Comparison of ENCODE assay signal across 10 mouse cellular contexts in genomic region chr11:70594253-70594989, GRCm38 (mm10). TPM values are rescaled to one million over a fixed set of nuclear protein-coding genes. Genes with fewer than 3 reads are reported as not detected.
DNase-seq lines count a peak whose midpoint lies in the region; ATAC-seq lines count a peak whose summit lies in the region.
"Had no signal": no experiment of that assay in that cellular context is flagged by ENCODE, and none has a peak within 500 bp of the region (broad histone marks: within the 10 kb centered on the region; RNA-seq: fewer than 3 reads in every experiment).

No protein-coding gene starts in this region.

- H3K4me3 ChIP-seq in limb, embryonic 13.5 days = no peak overlapping the region
- no peak overlapping the region for H3K4me3 ChIP-seq in limb, embryonic 10.5 days
- no peak overlapping the region for H3K4me3 ChIP-seq in brown adipose tissue, adult 24 weeks (ENCODE audit: insufficient read depth, low read depth, low read length)
- no peak overlapping the region for H3K4me3 ChIP-seq in hindbrain, embryonic 10.5 days

- DNase-seq in limb, embryonic 10.5 days (ENCODE audit: low spot score) = no peak
- peak; percentile 39 to 50 for DNase-seq in kidney, adult 8-10 months
- no peak for DNase-seq in gastrocnemius, postnatal 14 days
- no peak for DNase-seq in hindbrain, embryonic 10.5 days (ENCODE audit: low spot score)
- DNase-seq: thymus, postnatal 25 days had no signal

- H3K9ac ChIP-seq in limb, embryonic 13.5 days = 0 out of 2 replicates have a peak overlapping the region, but pooled peaks have one; percentile 2

- H3K27me3 ChIP-seq in limb, embryonic 13.5 days = no peaks in the 10 kb centered on the region
- H3K27me3 ChIP-seq in limb, embryonic 10.5 days (ENCODE audit: low read depth, poor library complexity, severe bottlenecking) = no peaks in the 10 kb centered on the region
- H3K27me3 ChIP-seq in hindbrain, embryonic 10.5 days (ENCODE audit: insufficient read depth, poor library complexity, severe bottlenecking) = no peaks in the 10 kb centered on the region

- peaks cover 26% of the 10 kb centered on the region for H3K36me3 ChIP-seq in limb, embryonic 13.5 days
- peaks cover 29% of the 10 kb centered on the region for H3K36me3 ChIP-seq in limb, embryonic 10.5 days
- peaks cover 25% of the 10 kb centered on the region for H3K36me3 ChIP-seq in hindbrain, embryonic 10.5 days

- intact Hi-C loops in gastrocnemius, postnatal 14 days (cut with DNase I; ENCODE audit: low total_unique reads) = no loop called here

- no peak overlapping the region for H3K4me2 ChIP-seq in limb, embryonic 13.5 days (replicated peaks)

- H3K9me3 ChIP-seq in limb, embryonic 13.5 days = no peaks in the 10 kb centered on the region
- H3K9me3 ChIP-seq in limb, embryonic 10.5 days (replicated peaks) = no peaks in the 10 kb centered on the region
- no peaks in the 10 kb centered on the region for H3K9me3 ChIP-seq in hindbrain, embryonic 10.5 days

- peaks cover 7% of the 10 kb centered on the region; the same call in 1 of the 2 replicates for H3K4me1 ChIP-seq in limb, embryonic 13.5 days
- peaks cover 6% of the 10 kb centered on the region; the same call in 1 of the 2 replicates for H3K4me1 ChIP-seq in limb, embryonic 10.5 days
- H3K4me1 ChIP-seq in brown adipose tissue, adult 24 weeks (ENCODE audit: control insufficient read depth, insufficient read depth, insufficient read length, low read length) = peaks cover 34% of the 10 kb centered on the region
- H3K4me1 ChIP-seq in hindbrain, embryonic 10.5 days (replicated peaks) = peaks cover 16% of the 10 kb centered on the region

- ATAC-seq in limb, embryonic 13.5 days (ENCODE audit: low FRiP score, low read depth) = no peak
- ATAC-seq in megakaryocyte-erythroid progenitor cell, adult 5-6 weeks (replicated peaks; ENCODE audit: low FRiP score, low TSS enrichment, poor library complexity, severe bottlenecking) = peak; percentile 32; the same call in 1 of the 2 replicates

- H3K27ac ChIP-seq in limb, embryonic 13.5 days = no peak overlapping the region
- H3K27ac ChIP-seq in limb, embryonic 10.5 days = no peak overlapping the region
- H3K27ac ChIP-seq in brown adipose tissue, adult 24 weeks (replicated peaks; ENCODE audit: low read depth, low read length) = peak overlapping the region; percentile 92
- H3K27ac ChIP-seq in hindbrain, embryonic 10.5 days = no peak overlapping the region

- 81% methylated on average over 15 of the region's 15 CpGs for WGBS in limb, embryonic 13.5 days
- 84% methylated on average over 15 of the region's 15 CpGs for whole genome bisulfite sequencing in limb, embryonic 10.5 days
- 89% methylated on average over 15 of the region's 15 CpGs for WGBS in hindbrain, embryonic 10.5 days

RNA-seq across cellular contexts. Expression of gene 4930544D05Rik, which starts 21.2 kb away (rescaled TPM):
- not detected in 2 replicates for polyA plus RNA-seq in limb, embryonic 13.5 days (2015; fragmentation: Nextera tagmentation; extraction: Ambion mirVana)
- not detected in 2 replicates for polyA plus RNA-seq in limb, embryonic 10.5 days (2016; fragmentation: Nextera tagmentation; extraction: Ambion mirVana)
- not detected in 2 replicates for polyA plus RNA-seq in brown adipose tissue, adult 24 weeks (2012; ENCODE audit: insufficient read depth, insufficient read length, missing spikeins)
- not detected in 2 replicates for total RNA-seq in megakaryocyte-erythroid progenitor cell, adult 5-6 weeks (2014; fragmentation: Nextera tagmentation)
- not detected in 2 replicates for total RNA-seq in megakaryocyte-erythroid progenitor cell, adult 5-6 weeks (2017)
- not detected for total RNA-seq in gastrocnemius, postnatal 14 days (2021)
- not detected in 2 replicates for polyA plus RNA-seq in hindbrain, embryonic 10.5 days (2016; fragmentation: Nextera tagmentation; extraction: Ambion mirVana)
- total RNA-seq: hematopoietic stem cell, adult 5-6 weeks had no signal
- polyA plus RNA-seq: limb, embryonic 11.5 days had no signal

RNA-seq across cellular contexts. Expression of gene Chrne, which starts 24.6 kb away (rescaled TPM):
- not detected in 2 replicates for polyA plus RNA-seq in limb, embryonic 13.5 days (2015; fragmentation: Nextera tagmentation; extraction: Ambion mirVana)
- not detected in 2 replicates for polyA plus RNA-seq in limb, embryonic 10.5 days (2016; fragmentation: Nextera tagmentation; extraction: Ambion mirVana)
- not detected in 2 replicates for polyA plus RNA-seq in brown adipose tissue, adult 24 weeks (2012; ENCODE audit: insufficient read depth, insufficient read length, missing spikeins)
- 3.0 TPM in 1 of 2 replicates, not detected in the other for total RNA-seq in megakaryocyte-erythroid progenitor cell, adult 5-6 weeks (2014; fragmentation: Nextera tagmentation)
- not detected in 2 replicates for total RNA-seq in megakaryocyte-erythroid progenitor cell, adult 5-6 weeks (2017)
- 10 to 100 TPM; 38.7 to 39.4 TPM for total RNA-seq in gastrocnemius, postnatal 14 days (2021)
- polyA plus RNA-seq in hindbrain, embryonic 10.5 days (2016; fragmentation: Nextera tagmentation; extraction: Ambion mirVana) = not detected in 2 replicates
- total RNA-seq: hematopoietic stem cell, adult 5-6 weeks had no signal
- polyA plus RNA-seq: limb, embryonic 11.5 days had no signal

RNA-seq across cellular contexts. Expression of gene Mink1, which starts 31.7 kb away (rescaled TPM):
- 14.1 and 15.5 TPM in 2 replicates for polyA plus RNA-seq in limb, embryonic 13.5 days (2015; fragmentation: Nextera tagmentation; extraction: Ambion mirVana)
- polyA plus RNA-seq in limb, embryonic 10.5 days (2016; fragmentation: Nextera tagmentation; extraction: Ambion mirVana) = 15.1 and 17.2 TPM in 2 replicates
- 14.5 and 18.5 TPM in 2 replicates for polyA plus RNA-seq in brown adipose tissue, adult 24 weeks (2012; ENCODE audit: insufficient read depth, insufficient read length, missing spikeins)
- total RNA-seq in megakaryocyte-erythroid progenitor cell, adult 5-6 weeks (2014; fragmentation: Nextera tagmentation) = 44.7 and 61.0 TPM in 2 replicates
- total RNA-seq in megakaryocyte-erythroid progenitor cell, adult 5-6 weeks (2017) = 18.2 and 19.8 TPM in 2 replicates
- 10 to 100 TPM; 26.1 to 27.7 TPM for total RNA-seq in gastrocnemius, postnatal 14 days (2021)
- polyA plus RNA-seq in hindbrain, embryonic 10.5 days (2016; fragmentation: Nextera tagmentation; extraction: Ambion mirVana) = 12.6 and 14.6 TPM in 2 replicates

RNA-seq across cellular contexts. Expression of gene Gp1ba, which starts 44.5 kb away (rescaled TPM):
- polyA plus RNA-seq in limb, embryonic 13.5 days (2015; fragmentation: Nextera tagmentation; extraction: Ambion mirVana) = 0.18 and 0.22 TPM in 2 replicates
- polyA plus RNA-seq in limb, embryonic 10.5 days (2016; fragmentation: Nextera tagmentation; extraction: Ambion mirVana) = 0.18 and 0.75 TPM in 2 replicates
- not detected in 2 replicates for polyA plus RNA-seq in brown adipose tissue, adult 24 weeks (2012; ENCODE audit: insufficient read depth, insufficient read length, missing spikeins)
- total RNA-seq in megakaryocyte-erythroid progenitor cell, adult 5-6 weeks (2014; fragmentation: Nextera tagmentation) = 3.6 and 10.4 TPM in 2 replicates
- 0.50 and 0.85 TPM in 2 replicates for total RNA-seq in megakaryocyte-erythroid progenitor cell, adult 5-6 weeks (2017)
- under 1 TPM in 1 of 2 experiments, not detected in 1; 0.08 TPM for total RNA-seq in gastrocnemius, postnatal 14 days (2021)
- polyA plus RNA-seq in hindbrain, embryonic 10.5 days (2016; fragmentation: Nextera tagmentation; extraction: Ambion mirVana) = 0.34 and 0.80 TPM in 2 replicates

RNA-seq across cellular contexts. Expression of gene Rnf167, which starts 52.6 kb away (rescaled TPM):
- polyA plus RNA-seq in limb, embryonic 13.5 days (2015; fragmentation: Nextera tagmentation; extraction: Ambion mirVana) = 120 and 129 TPM in 2 replicates
- 85.0 and 104 TPM in 2 replicates for polyA plus RNA-seq in limb, embryonic 10.5 days (2016; fragmentation: Nextera tagmentation; extraction: Ambion mirVana)
- polyA plus RNA-seq in brown adipose tissue, adult 24 weeks (2012; ENCODE audit: insufficient read depth, insufficient read length, missing spikeins) = 44.0 and 52.3 TPM in 2 replicates
- 92.8 and 95.5 TPM in 2 replicates for total RNA-seq in megakaryocyte-erythroid progenitor cell, adult 5-6 weeks (2014; fragmentation: Nextera tagmentation)
- total RNA-seq in megakaryocyte-erythroid progenitor cell, adult 5-6 weeks (2017) = 42.3 and 53.4 TPM in 2 replicates
- total RNA-seq in gastrocnemius, postnatal 14 days (2021) = 10 to 100 TPM; 34.9 to 35.7 TPM
- polyA plus RNA-seq in hindbrain, embryonic 10.5 days (2016; fragmentation: Nextera tagmentation; extraction: Ambion mirVana) = 90.6 and 97.1 TPM in 2 replicates

Comparison
In these comparisons a context has a peak if more than half of its experiments do, and no peak if none do; other contexts are left out.
1. DNase-seq: peak in kidney, adult 8-10 months (2 of 2); none in limb, embryonic 10.5 days (single experiment), gastrocnemius, postnatal 14 days (single experiment) and hindbrain, embryonic 10.5 days (single experiment).